Mouse (Mus musculus) E14TG2a.4 (cell line): Measurements from ENCODE around the gene Cdh7.
"Not testable (repeated sequence)": the region's sequence is repeated elsewhere in the genome, so short reads cannot be mapped to it uniquely, and the experiment has no call there.

ENCODE experiments used
- H3K27me3 ChIP-seq: 2 replicates; pipeline ENCODE4 v1.6.1; 2014; ENCODE audit warnings: low read length, control low read depth; ENCODE audit not compliant: insufficient read depth
- H3K36me3 ChIP-seq: 2 replicates; pipeline ENCODE4 v1.6.1; 2014; ENCODE audit warnings: low read length, control low read depth; ENCODE audit not compliant: insufficient read depth
- H3K4me1 ChIP-seq: replicated peaks from 2 replicates; pipeline ENCODE4 v1.6.1; 2014; ENCODE audit warnings: low read depth, low read length, control low read depth
- H3K4me3 ChIP-seq: replicated peaks from 2 replicates; pipeline ENCODE4 v1.5.1; 2014; ENCODE audit warnings: mild to moderate bottlenecking, low read length
- H3K9me3 ChIP-seq: 2 replicates; pipeline ENCODE4 v1.6.1; 2014; ENCODE audit warnings: low read length, control low read depth
- CTCF ChIP-seq: conservative IDR thresholded peaks from 2 replicates; pipeline ENCODE4 v1.5.1; 2014; ENCODE audit warnings: low read length
- NANOG ChIP-seq: IDR thresholded peaks from 2 replicates; pipeline ENCODE4 v1.6.1; 2014; ENCODE audit warnings: borderline replicate concordance, low read length, mixed read lengths
- POU5F1 ChIP-seq: IDR thresholded peaks from 2 replicates; pipeline ENCODE4 v1.6.1; 2014; ENCODE audit warnings: low read length, borderline replicate concordance

The Cdh7 gene

GRCm38 (mm10) chr1:110118071-110118470, 135.8 kb downstream of the Cdh7 start:
- Histone ChIP-seq H3K4me1 (no peaks in the 10 kb centered on the region), H3K27me3 (no peaks in the 10 kb centered on the region), H3K4me3 (no peak overlapping the region), H3K36me3 (no peaks in the 10 kb centered on the region), H3K9me3 (no peaks in the 10 kb centered on the region)
- TF ChIP-seq POU5F1 (no peak), CTCF (no peak), NANOG (no peak)

GRCm38 (mm10) chr1:110118862-110119261, 136.6 kb downstream of the Cdh7 start:
- H3K27me3 ChIP-seq = no peaks in the 10 kb centered on the region
- TF ChIP-seq NANOG (no peak), POU5F1 (no peak), CTCF (no peak)
- H3K4me1 ChIP-seq = no peaks in the 10 kb centered on the region
- H3K36me3 ChIP-seq = no peaks in the 10 kb centered on the region
- no peaks in the 10 kb centered on the region for H3K9me3 ChIP-seq
- no peak overlapping the region for H3K4me3 ChIP-seq

DNA sequence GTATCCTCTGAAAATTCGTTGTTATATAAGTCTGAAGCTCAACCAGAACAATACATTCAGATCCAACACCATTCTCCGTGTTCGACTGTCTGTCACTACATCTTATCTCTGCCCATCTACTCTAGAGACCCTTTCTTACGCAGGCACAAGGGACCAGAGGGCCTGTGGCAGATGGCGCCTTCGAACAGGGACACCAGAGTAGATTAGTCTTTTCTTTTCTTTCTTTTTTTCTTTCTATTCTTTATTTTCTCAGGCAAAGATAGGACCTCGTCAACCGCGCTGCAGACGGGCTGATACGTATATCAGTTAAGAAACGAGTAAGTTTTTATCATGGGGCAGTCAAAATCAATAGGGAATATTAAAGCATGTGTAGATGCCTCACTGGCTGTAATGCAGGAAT, 189.2 kb downstream of the Cdh7 start:
- not testable (repeated sequence) for H3K4me3 ChIP-seq, H3K27me3 ChIP-seq, H3K36me3 ChIP-seq, H3K9me3 ChIP-seq, H3K4me1 ChIP-seq
